ENCODE assay signal across 27 mouse cellular contexts in the genomic region with DNA sequence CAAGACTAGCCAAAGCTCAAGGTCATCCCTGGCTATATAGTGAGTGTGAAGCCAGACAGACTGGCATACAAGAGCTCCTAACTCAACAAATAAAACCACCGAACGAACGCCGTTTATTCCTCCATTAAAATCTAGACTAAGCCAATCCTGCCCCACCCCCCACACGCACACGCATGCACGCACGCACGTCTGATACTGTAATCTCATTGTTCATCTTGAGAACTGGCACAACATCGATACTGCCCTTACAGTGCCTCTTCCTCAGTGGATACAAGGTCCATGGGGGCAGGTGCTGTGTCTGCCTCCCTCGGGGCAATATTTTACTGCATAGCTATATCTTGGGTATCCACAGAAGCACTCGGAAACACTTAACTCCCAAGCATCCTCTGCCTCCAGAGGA. TPM values are rescaled to one million over a fixed set of nuclear protein-coding genes. Genes with fewer than 3 reads are reported as not detected.
DNase-seq lines count a peak whose midpoint lies in the region; ATAC-seq and TF ChIP-seq lines count a peak whose summit lies in the region.
"Had no signal": no experiment of that assay in that cellular context is flagged by ENCODE, and none has a peak within 500 bp of the region (broad histone marks: within the 10 kb centered on the region; RNA-seq: fewer than 3 reads in every experiment).

No protein-coding gene starts in this region.

- no peaks in the 10 kb centered on the region; the same call in 1 of the 2 replicates for H3K9me3 ChIP-seq in megakaryocyte, embryonic 14.5 days
- H3K9me3 ChIP-seq in intestine, embryonic 15.5 days = no peaks in the 10 kb centered on the region
- no peaks in the 10 kb centered on the region for H3K9me3 ChIP-seq in intestine, postnatal 0 days (ENCODE audit: control insufficient read depth)
- H3K9me3 ChIP-seq: embryonic facial prominence, embryonic 10.5 days; embryonic facial prominence, embryonic 12.5 days; forebrain, embryonic 13.5 days; forebrain, embryonic 15.5 days had no signal

- no peak for ATAC-seq in megakaryocyte, adult 5-6 weeks (ENCODE audit: poor library complexity, severe bottlenecking)
- no peak for ATAC-seq in intestine, embryonic 15.5 days
- ATAC-seq in intestine, postnatal 0 days = peak; percentile 17; the same call in 1 of the 2 replicates
- ATAC-seq: activated CD4-positive, CD25-positive, alpha-beta regulatory T cell, adult 4 months; forebrain, embryonic 13.5 days; forebrain, embryonic 15.5 days; Patski had no signal

- TF ChIP-seq CTCF in intestine, postnatal 0 days (IDR thresholded peaks at IDR 0.05; ENCODE audit: low read depth) = no peak
- no peak for TF ChIP-seq CTCF in small intestine, adult 2 months (IDR thresholded peaks at IDR 0.05; ENCODE audit: extremely low read depth, insufficient read length, insufficient replicate concordance, low read depth, low read length)
- no peak for TF ChIP-seq CTCF in lung, adult 2 months (IDR thresholded peaks at IDR 0.05; ENCODE audit: insufficient read depth, low read length)

- no peaks in the 10 kb centered on the region for H3K27me3 ChIP-seq in megakaryocyte, embryonic 14.5 days (replicated peaks)
- no peaks in the 10 kb centered on the region for H3K27me3 ChIP-seq in intestine, embryonic 15.5 days (replicated peaks)
- H3K27me3 ChIP-seq in intestine, postnatal 0 days (replicated peaks; ENCODE audit: control insufficient read depth, insufficient read depth, low read length) = no peaks in the 10 kb centered on the region
- no peaks in the 10 kb centered on the region for H3K27me3 ChIP-seq in small intestine, adult 2 months (ENCODE audit: control insufficient read depth, insufficient read depth, low read length)
- H3K27me3 ChIP-seq: embryonic facial prominence, embryonic 12.5 days; forebrain, embryonic 13.5 days; forebrain, embryonic 15.5 days; Patski had no signal

- no peak for TF ChIP-seq POLR2A in small intestine, adult 2 months (IDR thresholded peaks at IDR 0.05; ENCODE audit: low read depth, low read length)
- no peak for TF ChIP-seq POLR2A in lung, adult 2 months (IDR thresholded peaks at IDR 0.05; ENCODE audit: borderline replicate concordance, extremely low read depth, low read depth, low read length)

- no peak overlapping the region for H3K4me2 ChIP-seq in intestine, embryonic 15.5 days (replicated peaks)
- H3K4me2 ChIP-seq in intestine, postnatal 0 days (replicated peaks; ENCODE audit: low read depth) = peak overlapping the region; percentile 22; the same call in 1 of the 2 replicates
- H3K4me2 ChIP-seq: embryonic facial prominence, embryonic 12.5 days; forebrain, embryonic 13.5 days; forebrain, embryonic 15.5 days had no signal

- no peak for DNase-seq in lung, adult 2 months
- no peak for DNase-seq in layer of hippocampus, adult 18-20 months (ENCODE audit: low spot score in 2 of 2)
- no peak for DNase-seq in natural killer cell, adult 2 months (ENCODE audit: low spot score in 2 of 2)
- DNase-seq: adrenal gland, adult 8-10 months; adrenal gland, postnatal 14 days; adrenal gland, postnatal 36 days; cerebellum, adult 11-12 months; cerebellum, adult 2 months; cerebellum, adult 9-10 months; cerebellum, postnatal 10 days; cerebellum, postnatal 25 days had no signal

- peaks cover 4% of the 10 kb centered on the region for H3K36me3 ChIP-seq in megakaryocyte, embryonic 14.5 days (replicated peaks; ENCODE audit: low read length)
- H3K36me3 ChIP-seq in intestine, embryonic 15.5 days = no peaks in the 10 kb centered on the region
- H3K36me3 ChIP-seq in intestine, postnatal 0 days (ENCODE audit: control insufficient read depth, insufficient read depth) = no peaks in the 10 kb centered on the region
- no peaks in the 10 kb centered on the region; the same call in 1 of the 2 replicates for H3K36me3 ChIP-seq in small intestine, adult 2 months (ENCODE audit: control insufficient read depth, insufficient read depth, low read length)
- H3K36me3 ChIP-seq: embryonic facial prominence, embryonic 10.5 days; embryonic facial prominence, embryonic 12.5 days; forebrain, embryonic 15.5 days had no signal

- H3K4me1 ChIP-seq in megakaryocyte, embryonic 14.5 days = peaks cover 78% of the 10 kb centered on the region
- peaks cover 13% of the 10 kb centered on the region; the same call in 1 of the 2 replicates for H3K4me1 ChIP-seq in intestine, embryonic 15.5 days (replicated peaks)
- 0 out of 2 replicates have a peak, but pooled peaks cover 10% of the 10 kb centered on the region for H3K4me1 ChIP-seq in intestine, postnatal 0 days (replicated peaks; ENCODE audit: control insufficient read depth, insufficient read depth, low read length)
- peaks cover 15% of the 10 kb centered on the region; the same call in 1 of the 2 replicates for H3K4me1 ChIP-seq in small intestine, adult 2 months (ENCODE audit: control insufficient read depth, insufficient read depth, insufficient read length, low read length)
- H3K4me1 ChIP-seq in lung, adult 2 months (ENCODE audit: control insufficient read depth, insufficient read depth, low read length) = peaks cover 13% of the 10 kb centered on the region

- H3K27ac ChIP-seq in intestine, embryonic 15.5 days = 0 out of 2 replicates have a peak overlapping the region, but pooled peaks have one; percentile 13
- H3K27ac ChIP-seq in intestine, postnatal 0 days (ENCODE audit: low read depth, low read length) = peak overlapping the region; percentile 54; the same call in 1 of the 2 replicates
- H3K27ac ChIP-seq in small intestine, adult 2 months (ENCODE audit: insufficient read depth, low read depth, low read length) = peak overlapping the region; percentile 83
- H3K27ac ChIP-seq: embryonic facial prominence, embryonic 10.5 days; embryonic facial prominence, embryonic 12.5 days; forebrain, embryonic 13.5 days; forebrain, embryonic 15.5 days had no signal

- whole genome bisulfite sequencing in intestine, embryonic 15.5 days = 79% methylated on average over 12 of the region's 12 CpGs
- 49% methylated on average over 12 of the region's 12 CpGs for WGBS in intestine, postnatal 0 days
- 25% methylated on average over 12 of the region's 12 CpGs for WGBS in small intestine, adult 2 months
- 85% methylated on average over 12 of the region's 12 CpGs for WGBS in lung, adult 2 months

- no peak overlapping the region for H3K9ac ChIP-seq in intestine, embryonic 15.5 days
- H3K9ac ChIP-seq in intestine, postnatal 0 days (ENCODE audit: low read depth, low read length) = no peak overlapping the region
- H3K9ac ChIP-seq: embryonic facial prominence, embryonic 12.5 days; forebrain, embryonic 13.5 days; forebrain, embryonic 15.5 days had no signal

- H3K4me3 ChIP-seq in megakaryocyte, embryonic 14.5 days (replicated peaks) = peak overlapping the region; percentile 50
- H3K4me3 ChIP-seq in intestine, embryonic 15.5 days (replicated peaks) = no peak overlapping the region
- H3K4me3 ChIP-seq in intestine, postnatal 0 days (ENCODE audit: low read depth, low read length) = no peak overlapping the region
- H3K4me3 ChIP-seq in small intestine, adult 2 months (ENCODE audit: low read depth, low read length) = peak overlapping the region; percentile 9; the same call in 1 of the 2 replicates
- no peak overlapping the region for H3K4me3 ChIP-seq in lung, adult 2 months (replicated peaks; ENCODE audit: extremely low read depth, low read depth, low read length)
- H3K4me3 ChIP-seq: embryonic facial prominence, embryonic 10.5 days; embryonic facial prominence, embryonic 12.5 days; forebrain, embryonic 13.5 days; forebrain, embryonic 15.5 days had no signal

RNA-seq across cellular contexts. Expression of gene Ifngr1, which starts 2.1 kb away (rescaled TPM):
- 7.1 TPM in 1 of 2 replicates, not detected in the other for polyA plus RNA-seq in megakaryocyte, embryonic 14.5 days (2012; ENCODE audit: insufficient read depth, low replicate concordance)
- total RNA-seq in megakaryocyte, adult 5-6 weeks (2015) = 314 and 331 TPM in 2 replicates
- total RNA-seq in megakaryocyte, adult 5-6 weeks (2017) = 241 and 246 TPM in 2 replicates
- polyA plus RNA-seq in intestine, embryonic 15.5 days (2015; fragmentation: Nextera tagmentation; extraction: Ambion mirVana) = 92.1 and 95.8 TPM in 2 replicates
- polyA plus RNA-seq in intestine, postnatal 0 days (2015; fragmentation: Nextera tagmentation; extraction: Ambion mirVana) = 90.1 and 91.0 TPM in 2 replicates
- 17.7 and 37.4 TPM in 2 replicates for polyA plus RNA-seq in small intestine, adult 2 months (2012; rRNA removed)
- polyA plus RNA-seq in lung, adult 2 months (2012; rRNA removed) = 53.1 and 72.3 TPM in 2 replicates
- 10 to 100 TPM; 18.7 to 20.1 TPM for total RNA-seq in layer of hippocampus, adult 18-20 months (2021)

RNA-seq across cellular contexts. Expression of gene Il22ra2, which starts 32.2 kb away (rescaled TPM):
- polyA plus RNA-seq in megakaryocyte, embryonic 14.5 days (2012; ENCODE audit: insufficient read depth, low replicate concordance) = not detected in 2 replicates
- 0.07 and 0.87 TPM in 2 replicates for total RNA-seq in megakaryocyte, adult 5-6 weeks (2015)
- 0.73 TPM in 1 of 2 replicates, not detected in the other for total RNA-seq in megakaryocyte, adult 5-6 weeks (2017)
- not detected in 2 replicates for polyA plus RNA-seq in intestine, embryonic 15.5 days (2015; fragmentation: Nextera tagmentation; extraction: Ambion mirVana)
- polyA plus RNA-seq in intestine, postnatal 0 days (2015; fragmentation: Nextera tagmentation; extraction: Ambion mirVana) = 0.12 and 0.18 TPM in 2 replicates
- 0.56 and 0.58 TPM in 2 replicates for polyA plus RNA-seq in small intestine, adult 2 months (2012; rRNA removed)
- polyA plus RNA-seq in lung, adult 2 months (2012; rRNA removed) = 0.32 and 0.43 TPM in 2 replicates
- total RNA-seq in layer of hippocampus, adult 18-20 months (2021) = not detected
- total RNA-seq: adrenal gland, adult 18-20 months; adrenal gland, adult 8-10 months; adrenal gland, postnatal 36 days; ES-E14 had no signal
- polyA plus RNA-seq: activated CD4-positive, CD25-positive, alpha-beta regulatory T cell, adult 4 months; C2C12; cerebellum, adult 2 months; cortical plate, adult 2 months; embryonic facial prominence, embryonic 10.5 days; embryonic facial prominence, embryonic 12.5 days; forebrain, embryonic 11.5 days; forebrain, embryonic 13.5 days; forebrain, embryonic 15.5 days; Patski had no signal

Comparison
In these comparisons a context has a peak if more than half of its experiments do, and no peak if none do; other contexts are left out.
1. H3K4me3 ChIP-seq: peak in megakaryocyte, embryonic 14.5 days (single experiment) and small intestine, adult 2 months (single experiment); none in intestine, embryonic 15.5 days (single experiment), intestine, postnatal 0 days (single experiment) and lung, adult 2 months (single experiment).
2. H3K27ac ChIP-seq: peak in every context shown above with its lines; median percentile 83 in small intestine, adult 2 months; 54 in intestine, postnatal 0 days; 13 in intestine, embryonic 15.5 days.